Mouse (Mus musculus) mesoderm, embryonic 11.5 days (tissue): ENCODE measurements around the gene Ptgdr.
"Not testable (repeated sequence)": the region's sequence is repeated elsewhere in the genome, so short reads cannot be mapped to it uniquely, and the experiment has no call there.

Experiments used
- DNase-seq: peaks from one replicate; pipeline ENCODE4 v3.0.0-alpha.2; 2012; ENCODE audit warnings: low read depth, low spot score

Gene Ptgdr

GRCm38 (mm10) chr14:44858868-44859613, at the start of gene Ptgdr:
Gene Ptgdr, minus strand, starts transcription at chr14:44859375.
- peak; percentile 9 for DNase-seq

GRCm38 (mm10) chr14:44907774-44908173, 48.6 kb upstream of the Ptgdr start:
- no peak for DNase-seq

DNA sequence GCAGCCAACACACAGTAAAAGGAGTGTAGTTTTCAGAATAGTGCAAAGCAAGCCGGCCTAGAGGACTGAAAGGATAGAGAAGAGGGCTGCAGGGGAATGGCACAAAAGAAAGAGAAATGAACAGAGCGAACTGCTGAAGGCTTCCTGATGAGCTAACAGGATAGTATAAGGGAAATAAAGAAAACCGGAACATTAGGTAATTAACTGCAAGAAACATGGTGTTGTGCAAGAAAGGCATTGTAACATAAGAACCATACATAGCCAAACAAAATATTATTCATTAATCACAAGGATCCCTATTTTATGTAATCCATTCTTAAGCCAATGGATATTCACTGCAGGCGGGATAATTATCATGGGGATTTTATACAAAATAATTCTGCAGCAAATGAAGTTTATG, 45.0 kb upstream of the Ptgdr start:
- DNase-seq = no peak

- not testable (repeated sequence) for DNase-seq
Observed at GRCm38 (mm10) chr14:44901735-44902134, 42.6 kb upstream of the Ptgdr start.

GRCm38 (mm10) chr14:44891387-44892132, 32.4 kb upstream of the Ptgdr start:
- DNase-seq = no peak

DNA sequence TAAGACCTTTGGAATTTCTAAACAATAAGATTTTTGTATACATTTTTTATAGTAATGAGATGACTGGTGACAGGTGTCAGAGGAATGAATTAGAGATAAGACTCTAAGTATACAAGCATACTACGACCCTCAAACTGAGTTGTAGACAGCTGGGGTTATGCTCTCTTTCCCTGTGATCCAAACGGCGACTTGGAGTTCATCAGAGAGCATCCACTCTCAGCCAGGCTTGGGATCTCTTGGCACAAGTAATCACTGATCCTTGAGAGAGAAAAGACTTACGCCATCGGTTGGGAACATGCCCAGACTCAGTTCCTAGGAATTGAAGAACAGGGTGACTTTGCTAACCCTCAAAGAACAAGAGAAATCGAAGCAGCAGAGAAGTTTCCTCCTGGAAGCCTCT, 10.5 kb upstream of the Ptgdr start:
- no peak for DNase-seq

GRCm38 (mm10) chr14:44865661-44866060, 6.5 kb upstream of the Ptgdr start:
- no peak for DNase-seq

GRCm38 (mm10) chr14:44863086-44863485, 3.9 kb upstream of the Ptgdr start:
- no peak for DNase-seq

DNA sequence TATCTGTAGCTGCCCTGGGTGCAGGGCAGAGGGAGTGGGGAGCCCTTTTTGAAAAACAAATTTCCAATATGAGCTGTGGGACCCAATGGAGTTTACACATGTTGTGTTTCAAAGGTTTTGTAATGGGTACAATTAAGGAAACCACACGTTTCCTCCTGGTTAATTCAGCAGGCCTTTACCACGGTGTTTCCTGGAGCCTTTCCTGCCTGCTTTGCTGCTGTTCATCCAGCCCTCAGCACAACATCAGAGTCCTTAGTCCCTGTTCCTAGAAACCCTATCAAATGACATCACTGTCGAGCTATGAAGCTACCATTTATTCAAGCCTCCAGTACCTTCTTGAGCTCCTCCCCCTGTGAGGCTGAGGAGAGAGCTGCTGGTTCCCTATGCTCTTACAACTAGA, 2.0 kb upstream of the Ptgdr start:
- no peak for DNase-seq

DNA sequence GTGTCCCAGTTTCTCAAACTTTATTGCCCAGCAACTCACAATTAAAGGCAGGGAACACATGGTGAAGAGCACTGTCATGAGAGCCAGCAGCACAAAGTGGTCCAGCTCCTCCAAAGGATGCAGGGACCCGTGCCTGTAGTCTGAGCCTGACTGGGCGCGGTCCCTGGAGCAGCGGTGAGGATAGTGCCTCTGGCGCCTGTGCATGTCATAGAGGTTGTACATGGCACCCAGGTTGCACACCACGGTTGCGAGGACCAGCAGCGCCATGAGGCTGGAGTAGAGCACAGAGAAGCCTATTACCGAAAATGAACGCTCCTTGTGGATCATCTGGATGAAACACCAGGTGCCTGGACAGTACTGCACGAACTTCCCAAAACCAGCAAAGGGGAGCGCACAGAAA, 803 bp downstream of the Ptgdr start:
- no peak for DNase-seq

GRCm38 (mm10) chr14:44850637-44851036, 8.5 kb downstream of the Ptgdr start:
- DNase-seq = not testable (repeated sequence)

GRCm38 (mm10) chr14:44847740-44848139, 11.4 kb downstream of the Ptgdr start:
- no peak for DNase-seq

- DNase-seq = no peak
Observed at GRCm38 (mm10) chr14:44846558-44847263, 12.5 kb downstream of the Ptgdr start.

DNA sequence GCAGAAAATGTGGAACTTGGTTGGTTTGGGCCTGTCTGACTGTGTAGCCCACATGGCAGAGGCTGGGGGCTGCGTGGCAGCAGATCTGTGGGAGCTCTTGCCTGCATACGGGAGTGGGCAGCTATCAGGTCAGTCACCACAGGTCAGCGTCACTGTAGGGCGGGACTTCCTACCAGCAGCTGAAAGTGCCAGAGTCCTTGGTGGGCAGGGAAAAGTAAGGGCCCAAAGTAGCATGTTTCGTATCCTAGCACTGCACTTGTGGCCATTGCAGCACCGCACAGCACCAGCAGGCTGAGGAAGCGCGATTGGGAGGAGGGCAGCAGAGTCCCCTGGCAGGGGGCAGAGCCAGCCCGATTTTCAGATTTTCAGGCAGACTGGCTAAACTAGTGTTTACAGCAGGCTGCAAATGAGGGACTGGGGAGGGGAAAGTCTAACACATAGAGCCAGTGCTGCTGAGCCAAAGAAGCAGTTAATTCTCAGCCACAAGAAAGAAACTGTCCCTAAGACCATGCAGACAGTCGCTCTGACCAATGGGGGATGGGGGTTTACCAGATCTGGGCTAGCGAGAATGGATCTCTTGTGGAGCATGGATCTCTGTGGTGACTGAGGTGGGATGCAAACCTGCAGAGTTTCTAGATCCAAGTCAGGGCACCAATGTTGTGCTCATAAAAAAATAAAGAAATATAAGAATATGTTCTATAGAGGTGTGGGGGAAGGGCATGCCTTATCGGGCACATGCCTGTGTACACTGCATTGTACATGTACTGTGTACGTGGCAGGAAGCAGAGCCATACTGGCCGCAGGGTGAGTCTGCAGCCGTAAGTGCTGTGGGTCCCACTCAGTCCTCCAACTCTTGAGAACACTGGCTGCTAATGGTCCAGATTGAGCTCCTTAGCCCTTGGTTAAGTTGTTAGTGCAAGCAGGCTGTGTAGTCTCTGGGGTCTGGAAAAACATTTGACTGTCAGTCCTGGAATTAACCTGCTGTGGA, 15.1 kb downstream of the Ptgdr start:
- peak; percentile 11 for DNase-seq

DNA sequence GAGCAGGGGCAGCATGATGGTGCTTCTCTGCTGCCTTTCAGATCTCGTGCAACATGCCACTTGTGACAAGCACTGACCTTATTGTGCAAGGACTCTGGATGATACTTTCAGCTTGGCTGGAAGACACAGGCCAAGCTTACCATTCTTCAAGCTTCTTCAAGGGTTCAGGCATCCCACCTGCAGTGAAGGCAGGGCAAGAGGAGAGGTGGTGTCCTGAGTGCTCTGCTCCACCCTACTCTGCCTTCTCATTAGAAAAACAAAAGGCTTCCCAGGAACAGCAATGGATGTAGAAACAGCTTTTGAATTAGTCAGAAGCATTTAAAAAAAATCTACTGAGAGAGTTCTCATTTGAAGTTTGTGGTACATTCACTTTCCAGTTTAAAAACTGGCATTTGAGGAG, 20.5 kb downstream of the Ptgdr start:
- DNase-seq = no peak

DNA sequence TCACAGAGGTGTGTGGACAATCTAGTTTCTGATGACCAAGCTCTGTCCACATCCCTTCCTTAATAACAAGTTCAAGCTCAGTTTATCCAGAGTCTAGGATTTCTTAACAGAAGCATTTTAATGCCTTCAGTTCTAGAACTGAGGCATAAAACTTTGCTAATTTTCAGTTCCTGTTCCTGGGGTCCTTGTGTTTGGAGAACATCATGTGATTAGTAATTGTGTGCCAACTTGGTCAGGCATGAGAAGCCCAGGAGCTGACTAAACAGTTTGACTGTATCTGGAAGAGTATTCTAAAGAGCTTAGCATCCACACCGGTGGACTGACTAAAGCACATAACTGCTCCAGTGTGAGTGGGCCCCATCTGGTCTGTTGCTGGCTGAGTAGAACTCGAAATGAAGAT, 24.0 kb downstream of the Ptgdr start:
- no peak for DNase-seq

DNA sequence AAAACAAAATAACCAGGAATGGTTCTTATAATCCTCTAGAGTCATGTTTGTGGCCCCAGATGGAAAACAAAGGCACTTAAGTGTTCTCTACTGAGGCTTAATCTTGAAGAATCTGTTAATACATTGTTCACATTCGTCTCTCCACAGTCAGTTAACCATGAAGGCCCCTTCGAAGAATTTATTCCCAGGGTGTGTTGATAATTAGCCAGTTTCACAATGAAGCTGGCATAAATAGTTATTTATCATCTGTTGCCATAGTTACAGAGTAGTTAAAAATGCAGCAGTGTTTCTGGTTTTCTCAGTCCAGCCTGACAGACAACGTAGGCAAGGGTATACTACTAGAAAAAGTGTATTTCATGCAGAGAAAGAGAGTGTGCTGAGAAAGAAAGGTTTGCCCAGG, 25.0 kb downstream of the Ptgdr start:
- peak; percentile 20 for DNase-seq

- DNase-seq = not testable (repeated sequence)
Observed at GRCm38 (mm10) chr14:44833096-44833495, 26.1 kb downstream of the Ptgdr start.

DNA sequence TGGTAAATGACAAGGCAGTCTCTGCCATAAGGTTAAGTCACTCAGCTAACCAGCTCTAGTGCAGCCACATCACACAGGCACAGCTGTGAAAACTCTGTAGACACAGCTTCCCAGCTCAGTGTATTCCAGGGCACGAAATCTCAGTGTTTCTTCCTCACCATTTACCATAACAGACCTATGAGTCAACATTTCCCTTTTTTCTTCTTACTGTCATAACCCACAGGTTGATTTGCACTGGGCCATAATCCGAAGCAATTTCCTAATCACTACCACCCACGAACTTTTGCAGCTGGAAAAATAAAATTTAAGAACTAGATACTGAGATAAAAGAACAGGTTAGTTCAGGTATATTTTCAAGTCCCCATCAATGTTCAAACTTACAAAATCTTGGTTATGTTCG, 31.4 kb downstream of the Ptgdr start:
- no peak for DNase-seq

GRCm38 (mm10) chr14:44821177-44822057, 37.8 kb downstream of the Ptgdr start:
- DNase-seq = no peak
